Mouse (Mus musculus) embryo, embryonic 10 days (tissue): ENCODE measurements at regions not wholly inside any gene's neighbourhood (a gene's known extent, or its start where the extent isn't known, plus 50 kb on each side); places are given as distances from the start of the nearest gene placed in this dataset.

Experiments
- DNase-seq: peaks from one replicate; pipeline ENCODE4 v3.0.0-alpha.2; 2015; ENCODE audit warnings: low spot score

GRCm38 (mm10) chrX:12888708-12889481 is 127.0 kb upstream of the Med14 start:
- no peak for DNase-seq

GRCm38 (mm10) chrX:12888010-12888707 is 126.3 kb upstream of the Med14 start:
- DNase-seq: no peak

GRCm38 (mm10) chrX:12887516-12887915 is 125.6 kb upstream of the Med14 start:
- DNase-seq: no peak

GRCm38 (mm10) chrX:12886160-12887048 is 124.5 kb upstream of the Med14 start:
- DNase-seq: peak; percentile 30

DNA sequence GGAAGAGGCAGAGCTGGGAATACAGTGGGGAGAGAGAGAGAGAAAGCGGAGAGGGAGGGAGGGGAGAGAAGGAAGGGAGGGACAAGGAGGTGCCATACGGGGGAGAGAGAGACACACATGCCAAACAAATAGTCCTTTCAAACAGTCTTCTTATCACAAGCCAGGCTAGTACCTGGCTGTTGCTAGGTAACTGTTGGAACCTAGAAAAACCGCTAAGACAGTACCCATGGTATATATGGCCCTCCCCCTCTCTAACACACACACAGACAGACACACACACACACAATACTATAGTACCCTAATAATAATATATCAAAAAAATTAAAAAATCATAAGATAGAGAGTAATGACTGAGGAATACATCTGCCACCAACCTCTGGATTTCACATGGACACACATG is 117.4 kb upstream of the Med14 start:
- DNase-seq: no peak

DNA sequence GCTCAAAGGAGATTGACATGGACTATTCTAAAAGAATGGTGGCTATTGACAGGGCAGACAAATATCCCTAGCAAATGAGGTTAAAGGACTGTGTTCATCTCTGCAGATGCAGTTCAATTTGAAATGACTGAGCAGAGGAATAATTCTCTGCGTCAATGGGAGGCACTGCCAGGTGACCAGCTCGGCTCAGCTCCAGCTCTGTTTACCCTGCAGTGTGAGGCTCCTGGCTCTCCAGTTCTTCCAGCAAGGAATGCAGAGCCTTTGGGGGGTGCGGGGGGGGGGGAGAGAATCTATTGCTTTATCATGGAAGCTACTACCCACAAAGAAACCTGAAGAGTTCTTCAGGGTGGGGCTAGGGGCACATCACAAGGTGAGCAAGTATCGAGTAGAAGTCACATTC is 115.6 kb upstream of the Med14 start:
- no peak for DNase-seq

- DNase-seq: peak; percentile 88
Observed at GRCm38 (mm10) chrX:12873698-12874144, 111.8 kb upstream of the Med14 start.

DNA sequence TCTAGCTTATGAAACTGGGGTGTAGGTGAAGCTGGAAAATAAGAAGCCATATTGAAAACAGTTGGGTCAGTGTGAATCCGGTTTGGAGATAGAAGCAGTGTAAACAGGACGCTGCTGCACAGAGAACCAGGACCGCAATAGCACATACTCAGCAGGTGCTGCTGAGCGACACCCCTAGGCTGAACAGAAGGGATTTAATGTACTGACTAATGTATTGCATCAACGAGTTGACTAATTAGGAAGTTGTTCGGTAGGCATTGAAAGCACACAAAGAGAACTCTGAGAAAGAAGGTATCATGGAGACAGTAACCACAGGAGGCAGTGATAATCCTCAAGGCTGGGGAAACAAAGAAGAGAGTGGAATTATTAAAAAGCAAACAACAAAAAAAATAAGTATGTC is 111.4 kb upstream of the Med14 start:
- DNase-seq: no peak

DNA sequence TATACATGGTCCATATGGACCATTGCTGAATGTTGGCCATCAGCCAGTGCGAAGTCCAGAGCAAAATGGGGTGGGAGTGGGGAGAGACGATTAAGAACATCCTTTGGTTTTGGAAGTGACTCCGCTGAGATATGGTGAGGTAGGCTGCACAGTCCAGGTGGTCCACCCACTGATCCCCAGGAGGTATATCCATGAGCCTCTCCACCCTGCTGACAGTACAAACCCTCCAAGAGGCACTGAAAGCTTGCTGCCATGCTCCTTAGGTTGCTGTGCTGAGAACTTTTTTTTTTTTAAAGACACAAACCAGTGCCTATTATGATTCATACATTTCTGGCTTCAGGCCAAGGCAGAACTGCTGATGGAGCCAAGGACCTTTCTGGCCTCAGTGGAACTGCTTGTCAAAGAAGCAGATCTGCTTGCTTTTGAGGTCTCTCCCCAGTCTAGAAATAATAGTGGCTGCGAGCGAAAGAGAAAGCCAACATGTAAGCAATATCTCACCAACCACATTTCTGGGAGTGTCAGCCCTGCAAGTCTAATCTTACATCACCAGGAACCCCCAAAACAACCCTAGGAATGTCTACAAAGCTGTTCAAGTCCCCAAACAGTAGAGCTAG is 105.1 kb upstream of the Med14 start:
- no peak for DNase-seq

- no peak for DNase-seq
Observed at GRCm38 (mm10) chrX:12866176-12866575, 104.3 kb upstream of the Med14 start.

DNA sequence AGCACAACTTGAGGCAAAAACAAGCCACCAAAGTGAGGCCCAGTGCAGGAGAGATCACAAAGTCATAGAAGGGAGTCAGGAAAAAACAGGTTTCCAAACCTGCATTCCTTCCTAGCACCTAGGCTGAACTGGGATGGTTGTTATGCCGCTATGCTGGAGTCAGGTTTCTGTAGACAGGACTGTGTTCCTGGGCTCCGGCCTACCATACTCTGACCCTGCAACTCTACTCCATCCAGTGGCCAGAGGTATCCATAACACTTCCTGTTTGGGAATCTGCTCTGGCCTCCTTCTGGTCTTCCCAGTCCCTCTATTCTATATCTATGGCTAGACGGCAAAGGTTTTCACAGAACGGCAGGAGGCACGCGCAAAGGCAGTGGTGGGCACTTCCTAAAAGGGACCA is 98.3 kb upstream of the Med14 start:
- peak; percentile 18 for DNase-seq

- DNase-seq: no peak
Observed at GRCm38 (mm10) chrX:12858757-12859156, 96.9 kb upstream of the Med14 start.

GRCm38 (mm10) chrX:12857881-12858755 is 96.2 kb upstream of the Med14 start:
- DNase-seq: peak; percentile 47

GRCm38 (mm10) chrX:12855425-12855824 is 93.6 kb upstream of the Med14 start:
- no peak for DNase-seq

GRCm38 (mm10) chrX:12851684-12852083 is 89.8 kb upstream of the Med14 start:
- peak; percentile 26 for DNase-seq

GRCm38 (mm10) chrX:12844431-12844830 is 82.6 kb upstream of the Med14 start:
- DNase-seq: no peak

DNA sequence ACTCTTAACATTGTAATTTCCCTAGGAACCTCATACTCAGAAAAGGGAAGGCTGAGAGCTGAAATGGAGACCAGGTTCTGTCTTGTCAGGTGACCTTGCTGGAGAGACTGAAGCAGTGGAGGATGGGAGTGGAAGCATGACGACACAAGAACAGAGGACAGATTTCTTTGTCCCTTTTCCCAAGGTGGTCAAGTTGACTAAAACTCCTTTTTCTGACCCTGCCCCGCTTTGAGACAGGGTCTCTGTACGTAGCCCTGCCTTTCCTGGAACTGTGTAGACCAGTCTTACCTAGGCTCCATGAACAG is 79.1 kb upstream of the Med14 start:
- no peak for DNase-seq

DNA sequence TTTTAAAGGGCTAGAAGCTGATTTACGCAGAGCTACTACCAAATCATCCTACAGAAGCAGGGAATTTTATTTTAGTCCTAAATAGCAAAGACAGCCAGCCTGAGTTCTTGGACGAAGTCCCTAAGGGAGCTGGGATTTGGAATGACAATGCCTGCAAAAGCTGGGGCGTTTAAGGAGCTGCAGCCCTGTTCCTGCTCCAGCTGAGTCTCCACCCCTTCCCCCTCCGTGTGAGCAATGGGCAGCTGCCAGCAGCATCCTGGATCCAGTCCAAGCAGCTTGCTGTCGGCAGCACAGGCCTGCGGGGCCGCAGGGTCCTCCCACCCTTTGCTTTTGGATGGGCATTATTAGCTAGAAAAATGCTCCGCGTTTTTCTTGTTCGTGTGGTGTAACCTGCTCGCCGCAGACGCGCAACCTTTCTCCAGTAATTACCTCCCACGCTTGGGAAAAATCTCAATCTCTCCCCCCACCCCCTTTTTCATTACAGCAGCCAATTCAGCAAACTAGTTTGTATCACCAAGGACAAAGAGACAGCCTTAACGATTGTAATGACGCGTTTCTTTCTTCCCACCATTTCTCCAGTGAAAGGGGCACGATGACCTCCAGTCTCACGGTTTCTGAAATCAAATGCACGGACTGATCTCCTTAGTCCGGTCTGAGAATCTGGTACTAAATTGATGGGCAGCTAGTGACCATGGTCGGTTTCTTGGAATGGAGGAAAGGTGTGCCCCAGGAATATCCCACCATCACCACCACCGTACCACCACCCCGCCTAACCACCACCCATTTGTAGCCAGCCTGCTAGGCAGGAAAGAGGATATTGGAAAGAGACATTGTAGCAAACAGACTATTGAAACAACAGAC is 78.5 kb upstream of the Med14 start:
- peak; percentile 75 for DNase-seq

GRCm38 (mm10) chrX:12839406-12840159 is 77.7 kb upstream of the Med14 start:
- DNase-seq: peak; percentile 85

DNA sequence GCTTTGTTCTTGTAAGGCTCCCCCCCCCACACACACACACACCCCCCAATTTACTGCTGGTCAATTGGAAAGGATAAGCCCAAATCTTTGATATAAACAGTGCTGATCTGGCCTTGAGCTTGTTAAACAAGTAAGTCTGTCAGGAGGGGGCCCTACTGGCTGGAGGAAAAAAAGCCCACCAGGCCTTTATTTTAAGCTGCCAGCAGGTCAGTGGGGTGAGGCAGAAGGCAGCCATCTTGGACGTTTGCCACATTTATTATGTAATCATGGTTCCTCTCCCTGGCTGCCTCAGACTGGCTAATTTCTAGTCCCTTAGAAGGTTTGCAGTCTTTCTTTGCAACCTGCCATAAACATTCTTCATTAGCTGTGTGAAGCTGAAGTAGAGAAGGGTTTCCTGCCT is 75.9 kb upstream of the Med14 start:
- no peak for DNase-seq
